Mouse (Mus musculus) urinary bladder, postnatal 4 days (tissue): Measurements from ENCODE around the gene Cd24a.

Source experiments
- DNase-seq, 2 experiments: peaks; one replicate each; pipeline ENCODE4 v3.0.0; 2021 to 2022; ENCODE audit warnings: low spot score in 2 of 2

Gene Cd24a

GRCm38 (mm10) chr10:43625578-43625977, 47.5 kb downstream of the Cd24a start:
- no peak for DNase-seq

- no peak for DNase-seq
These were observed 51.1 kb downstream of the Cd24a start for GRCm38 (mm10) chr10:43629216-43629615.

- no peak for DNase-seq
These were observed 51.8 kb downstream of the Cd24a start for GRCm38 (mm10) chr10:43629857-43630256.

GRCm38 (mm10) chr10:43630634-43631033, 52.5 kb downstream of the Cd24a start:
- no peak for DNase-seq

- DNase-seq, result no peak
These were observed 53.0 kb downstream of the Cd24a start for GRCm38 (mm10) chr10:43631049-43631448.

GRCm38 (mm10) chr10:43631639-43632354, 53.7 kb downstream of the Cd24a start:
- no peak for DNase-seq

- DNase-seq, result no peak
These were observed 55.0 kb downstream of the Cd24a start for GRCm38 (mm10) chr10:43633117-43633516.
